Mouse (Mus musculus): ENCODE results near the gene Fmnl1.
A peak's percentile ranks its signal among the peaks of the same experiment; 100 is the strongest.

Fmnl1 gene

GRCm38 (mm10) chr11:103181349-103181748, 10.4 kb downstream of the Fmnl1 start:
- no peak for DNase-seq (ENCODE audit: low spot score in 2 of 2)

DNA sequence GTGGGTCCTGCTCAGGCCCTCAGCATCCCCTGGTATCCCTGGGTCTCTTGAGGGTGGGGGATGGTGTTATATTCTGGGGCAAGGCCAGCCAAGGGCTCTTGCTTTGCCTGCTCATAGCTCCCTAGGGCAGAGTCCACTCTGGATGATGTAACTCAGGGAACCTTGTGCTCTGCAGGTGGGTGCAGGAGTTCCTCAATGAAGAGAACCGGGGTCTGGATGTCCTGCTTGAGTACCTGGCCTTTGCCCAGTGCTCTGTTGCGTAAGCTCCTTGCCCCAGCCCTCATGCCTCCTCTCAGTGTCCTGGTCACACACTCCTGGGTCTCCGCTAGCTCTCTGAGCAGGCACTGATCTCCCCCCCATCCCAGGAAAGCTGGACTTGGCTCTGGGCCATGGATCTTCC, 11.0 kb downstream of the Fmnl1 start:
- DNase-seq (ENCODE audit: low spot score in 2 of 2): no peak

DNA sequence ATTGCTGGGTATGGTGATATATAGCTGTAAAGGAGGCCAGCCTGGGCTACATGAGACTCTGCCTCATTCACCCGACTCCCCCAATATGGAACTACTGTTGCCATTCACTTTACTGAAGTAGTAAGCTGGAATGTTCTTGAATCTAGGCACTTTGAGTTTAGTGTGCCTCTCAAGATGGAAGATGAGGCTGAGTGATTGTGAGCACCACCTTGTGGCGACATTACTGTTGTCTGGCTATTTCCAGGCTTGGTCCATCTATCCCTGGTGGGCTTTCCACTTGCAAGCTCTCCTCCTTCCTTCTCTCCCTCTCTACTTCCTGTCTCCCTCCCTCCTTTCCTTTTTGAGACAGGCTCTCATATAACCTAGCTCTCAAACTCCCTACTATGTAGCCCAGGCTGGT, 14.0 kb downstream of the Fmnl1 start:
- DNase-seq (ENCODE audit: low spot score in 2 of 2): peak in 1 of 2 experiments; percentile 47

DNA sequence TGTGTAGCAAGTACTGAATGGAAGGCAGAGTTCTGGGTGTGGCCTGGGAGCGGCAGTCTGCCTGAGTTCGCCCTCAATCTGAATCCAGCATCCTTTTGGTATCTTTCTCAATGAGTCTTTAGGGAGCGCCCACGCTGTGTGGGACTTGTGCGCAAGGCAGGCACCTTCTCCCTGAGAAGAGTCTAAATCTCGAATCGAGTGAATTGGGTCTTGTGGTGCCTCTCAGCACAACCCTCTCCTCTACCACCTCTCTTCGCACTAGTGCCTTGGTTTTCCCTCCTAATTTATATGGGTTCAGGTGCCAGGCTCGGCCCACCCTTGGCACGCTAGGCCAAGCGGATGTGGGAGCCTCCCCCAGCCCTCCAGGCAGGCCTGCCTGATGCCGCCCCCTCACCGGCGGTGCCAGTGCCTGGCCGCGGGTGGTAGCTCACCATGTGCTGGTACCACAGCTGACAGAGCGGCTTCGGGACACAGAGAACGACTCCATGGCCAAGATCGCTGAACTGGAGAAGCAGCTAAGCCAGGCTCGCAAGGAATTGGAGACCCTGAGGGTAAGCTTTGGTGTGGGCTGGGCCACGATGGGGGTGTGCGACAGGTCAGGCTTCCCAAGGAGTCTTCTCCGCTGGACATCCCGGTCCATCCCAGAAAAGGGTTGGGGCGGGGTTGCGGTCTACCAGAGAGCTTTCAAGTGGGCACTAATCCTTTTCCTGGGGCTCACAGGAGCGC, 21.5 kb downstream of the Fmnl1 start:
- DNase-seq (ENCODE audit: low spot score in 2 of 2): no peak

DNA sequence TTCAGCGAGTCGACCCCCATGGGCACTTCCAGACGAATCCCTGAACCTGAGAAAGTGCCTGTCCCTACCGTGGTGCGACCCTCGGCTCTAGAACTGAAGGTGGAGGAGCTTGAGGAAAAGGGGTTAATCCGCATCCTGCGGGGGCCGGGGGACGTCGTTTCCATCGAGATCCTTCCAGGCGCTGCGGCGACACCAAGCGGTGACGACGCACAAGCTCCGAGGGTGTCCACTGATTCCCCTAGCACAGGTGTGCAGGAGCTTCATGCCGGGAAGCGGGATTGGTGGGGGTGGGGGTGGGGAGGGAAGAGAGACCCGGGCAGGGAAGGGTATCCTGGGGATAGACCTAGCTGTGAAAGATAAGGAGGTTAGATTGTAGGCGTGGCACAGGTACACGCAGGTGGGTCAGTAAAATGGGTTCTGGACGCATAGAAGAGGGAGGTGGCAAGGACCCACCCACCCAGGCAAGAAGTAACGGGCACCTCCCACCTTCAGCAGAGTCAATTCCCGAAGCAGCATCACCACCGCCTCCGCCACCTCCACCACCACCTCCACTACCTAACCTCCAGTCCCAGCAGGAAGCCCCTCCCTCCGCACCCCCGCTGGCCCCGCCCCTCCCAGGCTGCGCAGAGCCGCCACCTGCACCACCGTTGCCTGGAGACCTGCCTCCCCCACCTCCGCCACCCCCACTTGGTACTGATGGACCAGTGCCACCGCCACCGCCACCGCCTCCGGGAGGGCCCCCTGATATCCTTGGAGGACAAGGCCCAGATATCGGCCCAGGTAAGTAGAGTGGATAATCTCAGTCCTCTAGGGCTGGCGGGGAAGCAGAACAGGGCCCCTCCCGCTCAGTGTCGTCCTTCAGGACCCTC, 22.3 kb downstream of the Fmnl1 start:
- no peak for DNase-seq (ENCODE audit: low spot score in 2 of 2)

- DNase-seq (ENCODE audit: low spot score in 2 of 2): no peak
Measured at GRCm38 (mm10) chr11:103193825-103194168, 22.9 kb downstream of the Fmnl1 start.

GRCm38 (mm10) chr11:103195236-103195635, 24.3 kb downstream of the Fmnl1 start:
- DNase-seq (ENCODE audit: low spot score in 2 of 2): no peak

DNA sequence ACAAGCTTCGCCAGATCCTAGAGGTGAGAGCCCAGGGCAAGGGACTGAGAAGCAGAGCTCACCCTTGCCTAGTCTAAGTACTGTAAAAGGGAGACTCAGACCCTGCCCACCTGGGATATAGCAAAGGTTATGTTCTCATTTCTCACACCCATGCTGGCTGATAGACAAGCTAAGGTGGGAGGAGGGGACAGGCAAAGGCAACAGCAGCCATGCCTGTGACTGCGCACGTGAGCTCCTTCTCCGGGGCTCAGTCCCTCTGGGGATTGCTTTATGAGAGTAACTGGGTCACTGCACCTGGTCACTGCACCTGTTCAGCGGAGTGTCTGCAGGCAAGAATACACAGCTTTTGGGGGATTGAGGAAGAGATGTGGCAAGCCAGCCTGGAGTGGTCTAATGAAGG, 24.7 kb downstream of the Fmnl1 start:
- no peak for DNase-seq (ENCODE audit: low spot score in 2 of 2)

- no peak for DNase-seq (ENCODE audit: low spot score in 2 of 2)
Measured at GRCm38 (mm10) chr11:103197340-103197739, 26.4 kb downstream of the Fmnl1 start.

DNA sequence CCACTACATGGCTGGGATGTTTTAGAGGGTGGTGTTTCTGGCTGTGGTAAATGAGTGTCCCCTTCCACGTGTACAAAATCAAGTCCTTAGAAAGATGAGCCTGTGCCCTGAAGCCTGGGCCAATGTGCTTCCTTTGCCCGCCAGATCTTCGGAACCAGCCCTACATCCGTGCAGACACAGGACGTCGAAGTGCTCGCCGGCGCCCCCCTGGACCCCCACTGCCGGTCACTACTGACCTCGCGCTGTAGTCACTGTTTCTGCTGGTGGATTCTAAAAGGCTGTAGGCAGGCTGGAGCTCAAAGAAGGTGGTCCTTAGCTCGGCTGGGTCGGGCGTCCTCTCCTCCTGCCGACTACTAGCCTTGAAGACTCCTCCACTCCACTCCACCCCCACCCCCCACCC, 27.4 kb downstream of the Fmnl1 start:
- DNase-seq (ENCODE audit: low spot score in 2 of 2): no peak

DNA sequence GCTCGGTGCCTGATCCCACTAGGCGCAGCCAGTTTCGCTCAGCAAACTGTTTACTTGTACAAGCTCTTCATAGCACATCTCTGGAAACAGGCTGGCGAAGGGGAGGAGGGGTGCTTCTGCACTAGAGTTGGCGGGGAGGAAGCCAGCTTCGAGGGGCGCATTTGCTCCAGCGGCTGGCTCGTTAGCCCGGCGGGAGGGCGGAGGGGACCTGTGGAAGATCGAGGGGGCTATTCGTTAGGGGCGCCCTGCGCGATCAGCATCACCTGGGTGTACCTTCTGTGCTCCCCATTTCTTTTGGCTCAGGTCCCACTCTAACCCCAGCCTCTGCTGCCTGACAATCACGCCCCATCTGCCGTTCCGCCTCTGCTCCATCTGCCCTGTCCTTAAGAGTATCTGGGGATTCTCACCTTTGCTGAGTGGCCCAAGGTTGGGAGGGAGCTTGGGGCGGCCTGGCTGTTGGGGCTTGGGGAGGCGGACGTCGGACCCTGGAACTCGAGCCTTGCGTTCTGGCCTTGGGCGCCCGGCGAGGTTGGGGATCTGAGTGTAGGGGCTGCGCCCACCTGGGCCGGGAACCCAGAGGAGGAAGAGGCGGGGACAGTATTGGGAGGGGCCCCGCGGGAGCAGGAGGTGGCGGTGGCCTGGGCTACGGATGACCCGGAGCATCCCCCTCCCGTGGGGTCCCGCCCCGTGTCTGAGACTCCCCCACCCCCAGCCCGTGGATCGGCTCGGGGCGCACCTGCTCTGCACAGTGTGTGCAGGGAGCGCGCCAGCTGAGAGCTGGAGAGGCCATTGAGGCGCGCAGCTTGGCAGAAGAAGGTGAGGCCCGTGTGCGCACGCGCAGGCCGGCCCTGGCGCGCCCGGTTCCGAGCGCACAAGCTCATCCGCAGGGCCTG, 28.2 kb downstream of the Fmnl1 start:
- DNase-seq (ENCODE audit: low spot score in 2 of 2): no peak

DNA sequence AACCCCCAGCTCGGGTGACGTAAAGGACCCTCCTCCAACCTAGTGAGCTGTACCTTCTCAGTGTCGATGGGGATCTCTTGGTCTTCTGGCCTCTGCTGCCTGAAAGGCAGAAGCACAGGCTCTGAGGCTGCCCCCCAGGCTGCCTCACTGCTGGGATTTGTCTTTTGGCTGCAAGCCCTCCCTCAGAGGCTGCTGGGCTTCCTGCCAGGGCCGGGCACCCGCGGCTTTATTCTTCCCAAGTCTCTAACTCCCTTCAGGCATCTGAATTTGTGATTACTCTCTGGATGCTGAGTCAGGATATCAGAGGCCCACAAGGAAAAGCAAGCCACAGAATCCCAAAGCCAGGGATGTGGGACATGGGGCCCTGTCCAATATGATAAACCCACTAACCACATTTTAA, 30.8 kb downstream of the Fmnl1 start:
- no peak for DNase-seq (ENCODE audit: low spot score in 2 of 2)

DNA sequence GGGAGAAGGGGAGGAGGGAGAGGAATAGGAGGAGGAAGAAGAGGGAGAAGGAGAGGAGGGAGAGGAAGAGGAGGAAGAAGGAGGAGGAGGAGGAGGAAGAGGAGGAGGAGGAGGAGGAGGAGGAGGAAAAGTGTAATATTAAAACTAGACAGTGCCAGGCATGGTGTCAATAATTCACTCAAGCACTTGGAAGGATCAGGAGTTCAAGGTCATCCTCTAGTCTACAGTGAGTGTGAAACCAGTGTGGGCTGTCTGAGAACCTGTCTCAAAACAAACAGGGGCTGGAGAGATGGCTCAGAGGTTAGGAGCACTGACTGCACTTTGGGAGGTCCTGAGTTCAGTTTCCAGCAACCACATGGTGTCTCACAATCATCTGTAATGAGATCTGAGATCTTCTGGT, 31.5 kb downstream of the Fmnl1 start:
- DNase-seq (ENCODE audit: low spot score in 2 of 2): no peak

- no peak for DNase-seq (ENCODE audit: low spot score in 2 of 2)
Measured at GRCm38 (mm10) chr11:103206203-103206602, 35.3 kb downstream of the Fmnl1 start.

DNA sequence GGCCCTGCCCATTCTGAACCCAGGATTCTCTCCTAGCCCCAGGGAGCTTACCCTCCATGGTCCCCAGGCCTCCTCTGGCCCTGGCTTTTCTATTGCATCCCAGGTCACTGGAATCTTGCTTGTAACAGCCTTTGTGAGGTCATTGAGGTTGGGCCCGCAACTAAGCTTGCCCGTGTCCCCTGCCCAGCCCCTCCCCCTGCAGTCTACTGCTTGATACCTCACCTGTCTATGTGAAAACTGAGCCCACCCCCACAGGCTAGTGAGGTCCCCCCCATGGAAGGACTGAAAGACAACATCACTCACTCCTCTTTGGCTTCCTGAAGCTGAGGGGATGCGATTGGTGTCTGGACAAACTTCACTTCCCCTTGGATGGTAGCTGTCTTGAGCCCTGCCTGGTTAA, 37.6 kb downstream of the Fmnl1 start, which contains the start of gene 1700023F06Rik:
Gene 1700023F06Rik, minus strand, starts transcription at position 101 of the 400 bp plus-strand sequence.
- DNase-seq (ENCODE audit: low spot score in 2 of 2): no peak

- no peak for DNase-seq (ENCODE audit: low spot score in 2 of 2)
Measured at GRCm38 (mm10) chr11:103210291-103210690, 39.4 kb downstream of the Fmnl1 start.

GRCm38 (mm10) chr11:103213712-103214111, 42.8 kb downstream of the Fmnl1 start:
- no peak for DNase-seq (ENCODE audit: low spot score in 2 of 2)

DNA sequence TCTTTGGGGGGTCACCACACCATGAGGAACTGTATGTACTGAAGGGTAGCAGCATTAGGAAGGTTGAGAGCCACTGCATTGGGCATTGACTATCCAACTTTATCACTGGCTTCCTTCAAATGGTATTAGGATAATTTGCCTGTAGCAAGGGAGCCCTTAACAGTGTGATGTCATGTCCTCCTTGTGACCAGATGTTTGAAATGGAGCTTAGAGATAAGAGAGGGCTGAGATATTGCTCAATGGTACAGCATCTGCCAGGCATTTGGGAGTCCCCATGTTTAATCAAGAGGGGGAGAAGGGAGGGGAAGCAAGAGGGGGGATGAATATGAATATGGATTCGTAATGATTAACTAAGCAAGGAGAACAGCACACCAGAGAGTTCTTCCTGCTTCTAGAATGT, 44.4 kb downstream of the Fmnl1 start:
- DNase-seq (ENCODE audit: low spot score in 2 of 2): no peak

- DNase-seq (ENCODE audit: low spot score in 2 of 2): peak; percentile 49
Measured at GRCm38 (mm10) chr11:103217790-103218516, 47.0 kb downstream of the Fmnl1 start, which contains the start of gene Spata32. Gene Spata32, minus strand, starts transcription at chr11:103218432.

- DNase-seq (ENCODE audit: low spot score in 2 of 2): no peak
Measured at GRCm38 (mm10) chr11:103218517-103218901, 47.6 kb downstream of the Fmnl1 start.

- DNase-seq (ENCODE audit: low spot score in 2 of 2): no peak
Measured at GRCm38 (mm10) chr11:103219259-103219658, 48.4 kb downstream of the Fmnl1 start.
